Mouse (Mus musculus) E14TG2a.4 (cell line): ENCODE results near the gene Aggf1.

Experiments used
- CTCF ChIP-seq: conservative IDR thresholded peaks from 2 replicates; pipeline ENCODE4 v1.5.1; 2014; ENCODE audit warnings: low read length
- POU5F1 ChIP-seq: IDR thresholded peaks from 2 replicates; pipeline ENCODE4 v1.6.1; 2014; ENCODE audit warnings: low read length, borderline replicate concordance

DNA sequence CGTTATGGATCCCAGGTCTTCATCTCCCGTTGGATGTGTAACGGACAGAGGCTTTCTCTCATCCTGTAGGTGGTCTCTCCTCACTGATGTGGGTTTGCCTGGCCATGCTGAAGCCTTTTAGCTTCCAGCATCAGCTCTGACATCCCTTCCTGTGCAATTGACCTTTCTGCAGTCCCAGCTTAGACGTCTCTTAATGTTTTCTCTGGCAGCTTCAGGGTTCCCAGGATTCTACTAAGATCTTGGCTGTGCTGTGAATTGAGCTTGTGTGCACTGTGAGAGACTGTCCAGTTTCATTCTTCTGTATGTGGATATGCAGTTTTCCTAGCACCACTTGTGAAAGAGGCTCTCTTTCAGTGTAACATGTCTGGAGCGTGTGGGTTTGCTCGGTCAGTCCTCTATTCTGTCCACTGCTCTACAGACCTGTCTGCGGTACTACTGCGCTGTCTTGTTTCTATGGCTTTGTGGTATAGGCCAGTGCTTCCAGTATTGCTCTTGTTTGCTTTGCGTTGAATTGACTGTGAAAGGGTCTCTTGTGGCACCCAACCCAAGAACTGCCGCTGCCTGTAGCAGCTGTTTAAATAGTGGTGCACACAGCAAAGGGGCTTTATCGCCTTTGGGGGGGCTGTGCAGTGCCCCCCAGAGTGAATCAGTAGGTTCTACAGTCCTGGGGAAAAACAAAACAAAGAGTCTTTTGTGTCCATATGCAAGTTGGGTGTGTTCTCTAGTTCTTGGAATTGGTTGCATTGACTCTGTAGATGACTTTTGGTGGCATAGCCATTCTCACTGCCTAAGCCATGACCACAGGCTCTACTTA is 42.9 kb downstream of the Aggf1 start:
- TF ChIP-seq CTCF (no peak), POU5F1 (no peak)
